Mouse (Mus musculus): ENCODE results near the gene Rnf4.

- no peak for TF ChIP-seq CTCF (IDR thresholded peaks at IDR 0.05 in 2 of 3, conservative IDR thresholded peaks at IDR 0.05 in 1 of 3; ENCODE audit: control insufficient read depth in 1 of 3, insufficient read depth in 1 of 3, low read depth in 2 of 3, low read length in 3 of 3, poor library complexity in 1 of 3, severe bottlenecking in 1 of 3)
- TF ChIP-seq POLR2A (IDR thresholded peaks at IDR 0.05; ENCODE audit: control insufficient read depth in 1 of 2, insufficient read depth in 1 of 2, low read depth in 1 of 2, low read length in 2 of 2, poor library complexity in 1 of 2) = no peak
- TF ChIP-seq POLR2AphosphoS2 (IDR thresholded peaks at IDR 0.05; ENCODE audit: low read length) = no peak
- TF ChIP-seq MAX (IDR thresholded peaks at IDR 0.05; ENCODE audit: low read length) = no peak
- TF ChIP-seq POLR2AphosphoS5 (IDR thresholded peaks at IDR 0.05; ENCODE audit: borderline replicate concordance, low read depth, low read length) = no peak
- no peak for TF ChIP-seq JUND (IDR thresholded peaks at IDR 0.05; ENCODE audit: low read depth, low read length)
- no peak for TF ChIP-seq EP300 (IDR thresholded peaks at IDR 0.05; ENCODE audit: low read depth in 1 of 2, low read length in 2 of 2)
- TF ChIP-seq TAL1 (IDR thresholded peaks at IDR 0.05; ENCODE audit: low read length) = no peak
- TF ChIP-seq ELF1 (IDR thresholded peaks at IDR 0.05; ENCODE audit: low read depth, low read length) = no peak
- TF ChIP-seq MAFK (IDR thresholded peaks at IDR 0.05; ENCODE audit: borderline replicate concordance, low read depth, low read length) = no peak
- no peak for TF ChIP-seq GATA1 (IDR thresholded peaks at IDR 0.05; ENCODE audit: low read depth, low read length)
- no peak for TF ChIP-seq CHD2 (IDR thresholded peaks at IDR 0.05; ENCODE audit: low read length)
- no peak for TF ChIP-seq TBP (IDR thresholded peaks at IDR 0.05; ENCODE audit: low read depth, low read length)
- no peak for TF ChIP-seq ETS1 (IDR thresholded peaks at IDR 0.05; ENCODE audit: low read depth, low read length)
Observed at GRCm38 (mm10) chr5:34287838-34288145, 48.3 kb upstream of the Rnf4 start.
